Mouse (Mus musculus) left cerebral cortex, adult 2 months (tissue): Measurements from ENCODE around the gene Eomes. TPM values are rescaled to one million over a fixed set of nuclear protein-coding genes. Genes with fewer than 3 reads are reported as not detected.

Source experiments
- DNase-seq, 2 experiments: peaks; one replicate each; pipeline ENCODE4 v3.0.0; 2021 to 2022; ENCODE audit warnings: low spot score in 2 of 2, mixed read lengths in 1 of 2; ENCODE audit errors: extremely low spot score in 1 of 2
- H3K27ac ChIP-seq: fragments of 200-600 bp; 2 replicates; pipeline ENCODE4 v1.8.1; 2022
- H3K4me3 ChIP-seq: fragments of 200-600 bp; 2 replicates; pipeline ENCODE4 v1.8.1; 2022
- CTCF ChIP-seq: fragments of 200-600 bp; IDR thresholded peaks from 2 replicates; pipeline ENCODE4 v1.8.1; 2022; ENCODE audit warnings: antibody characterized with exemption, mild to moderate bottlenecking, moderate library complexity
- intact Hi-C: fragments of 180-260 bp; cut with DNase I; formaldehyde crosslinking; loops from one replicate; pipeline ENCODE4 v1.15.1; 2025
- long read RNA-seq, 2 experiments: library from polyadenylated mRNA; stranded (forward); transcript quantifications; one replicate each; pipeline ENCODE4 v2.0.0; 2021; ENCODE audit warnings: borderline mapping rate in 2 of 2
- total RNA-seq, 2 experiments: library from RNA; stranded (reverse); gene quantifications; 2 replicates each; pipeline ENCODE4 v1.2.3; 2021

The Eomes gene
- total RNA-seq = under 1 TPM in 1 of 2 experiments, not detected in 1; 0.16 TPM
- long read RNA-seq, experiment 1 = 0 reads
- long read RNA-seq, experiment 2 = 0 reads

DNA sequence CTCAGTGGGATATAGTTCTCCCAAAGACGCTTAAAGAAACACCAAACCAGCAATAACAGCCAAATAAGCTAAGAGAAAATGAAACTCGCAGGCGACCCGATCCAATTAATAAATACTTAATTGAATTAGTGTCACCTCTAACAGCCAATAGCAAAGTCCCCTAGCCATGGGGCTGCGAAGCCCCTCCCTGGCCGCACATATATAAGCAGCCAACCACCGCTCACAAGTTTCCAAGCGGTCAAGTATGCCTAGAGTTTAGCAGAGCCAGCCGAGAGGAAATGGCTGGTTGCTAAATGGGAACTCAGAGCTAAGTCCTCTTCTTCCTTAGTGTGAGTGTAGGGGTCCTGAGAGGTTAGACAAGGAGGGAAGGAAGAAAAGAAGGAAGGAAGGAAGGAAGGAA, at the start of gene Eomes:
TSS of gene Eomes (plus strand) at position 252 of the 400 bp plus-strand sequence.
- no peak for DNase-seq
- no peak within 1 kb of the TSS for H3K27ac ChIP-seq
- TF ChIP-seq CTCF = no peak
- H3K4me3 ChIP-seq = peak within 1 kb of the TSS; percentile 35
- intact Hi-C loops = no loop called here

DNA sequence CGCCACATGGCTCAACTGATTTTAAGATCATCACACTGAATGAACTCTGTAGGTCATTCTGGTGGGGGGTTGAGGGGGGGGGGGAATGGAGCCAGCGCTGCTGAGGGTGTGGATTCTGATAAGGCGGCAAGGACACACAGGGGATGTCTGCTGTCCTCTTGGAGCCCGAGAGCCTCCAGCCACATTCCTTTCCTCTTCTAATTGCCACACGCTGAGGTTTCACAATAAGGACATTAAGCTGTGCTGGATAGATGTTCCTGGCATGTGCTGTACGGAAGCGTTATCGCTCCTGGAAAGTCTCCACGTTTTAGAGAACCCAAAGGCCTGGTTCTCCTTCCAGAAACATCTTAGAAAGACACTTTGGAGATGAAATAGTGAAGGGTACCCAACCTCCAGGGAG, 33.2 kb upstream of the Eomes start:
- H3K4me3 ChIP-seq = no peak overlapping the region
- no peak overlapping the region for H3K27ac ChIP-seq
- TF ChIP-seq CTCF = no peak
- intact Hi-C loops = no loop called here
- DNase-seq = no peak

DNA sequence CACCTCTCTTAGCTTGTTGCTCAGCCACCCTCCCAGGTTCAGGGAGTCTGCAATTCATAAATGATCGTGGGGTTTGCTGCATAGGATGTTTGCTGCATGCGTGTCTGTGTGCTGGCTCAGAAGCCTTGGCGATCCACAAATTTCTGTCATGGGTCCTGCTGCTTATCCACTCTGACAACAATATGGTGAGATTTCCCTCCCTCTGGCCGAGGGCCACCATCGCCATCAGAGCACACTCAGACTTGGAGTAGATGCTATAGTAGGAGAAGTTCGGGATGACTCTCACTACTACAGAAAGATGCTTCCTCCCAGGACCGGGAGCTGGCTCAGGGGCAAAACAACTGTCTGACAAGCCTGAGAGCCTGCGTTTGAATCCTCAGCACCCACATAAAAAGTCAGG, 28.7 kb upstream of the Eomes start:
- no peak overlapping the region for H3K4me3 ChIP-seq
- TF ChIP-seq CTCF = no peak
- intact Hi-C loops = no loop called here
- DNase-seq = no peak
- no peak overlapping the region for H3K27ac ChIP-seq

DNA sequence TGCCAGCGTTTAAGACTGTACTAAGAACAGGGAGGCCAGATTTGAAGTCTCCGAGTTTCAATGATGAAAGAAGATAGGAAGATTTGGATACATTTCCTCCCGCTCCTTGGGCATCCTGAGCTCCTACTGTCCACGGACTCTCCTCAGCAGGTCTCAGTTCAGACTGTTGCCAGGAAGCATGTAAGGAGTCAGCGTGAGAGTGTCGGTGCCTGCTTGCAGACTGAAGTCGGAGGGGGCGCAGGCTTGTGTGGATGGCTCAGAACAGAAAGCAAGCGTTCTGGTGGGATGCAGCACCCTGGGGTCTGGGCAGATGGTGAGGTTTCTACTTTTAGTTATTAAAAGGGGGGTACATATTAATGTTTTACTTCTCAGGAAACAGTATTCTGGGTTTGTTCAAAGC, 24.6 kb upstream of the Eomes start:
- intact Hi-C loops = no loop called here
- DNase-seq = no peak
- H3K27ac ChIP-seq = no peak overlapping the region
- no peak overlapping the region for H3K4me3 ChIP-seq
- TF ChIP-seq CTCF = no peak

DNA sequence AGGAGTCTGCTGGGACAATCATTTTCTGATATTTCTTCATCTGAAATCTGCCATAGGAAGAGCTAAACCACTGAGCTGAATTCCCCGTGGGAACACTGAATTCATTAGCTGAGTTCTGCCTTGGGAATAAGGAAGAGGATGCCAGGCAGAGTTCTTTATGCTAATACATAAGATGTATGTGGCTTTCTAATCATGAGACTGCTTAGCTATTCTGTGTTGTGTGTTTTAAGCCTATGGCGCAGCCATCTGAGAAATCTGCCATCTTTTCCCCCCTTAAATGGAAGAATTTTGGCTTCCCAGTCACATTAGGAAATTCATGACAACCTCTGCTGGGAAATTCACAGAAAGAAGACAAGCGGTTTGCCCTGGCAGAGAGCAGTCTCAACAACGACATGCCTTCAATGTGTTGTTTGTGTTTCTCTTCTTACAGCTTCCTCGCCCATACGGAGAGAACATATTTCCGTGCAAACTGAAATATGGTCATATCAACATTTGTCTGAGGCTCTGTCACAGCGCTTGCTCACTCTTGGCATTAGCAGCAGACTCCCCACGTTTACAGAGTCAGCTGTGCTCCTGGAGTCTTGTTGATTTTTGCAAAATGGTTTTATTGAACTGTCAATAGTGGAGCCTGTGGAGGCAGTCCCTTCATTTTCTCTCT, 22.7 kb upstream of the Eomes start:
- intact Hi-C loops = no loop called here
- no peak for DNase-seq
- H3K4me3 ChIP-seq = no peak overlapping the region
- no peak overlapping the region for H3K27ac ChIP-seq
- no peak for TF ChIP-seq CTCF

DNA sequence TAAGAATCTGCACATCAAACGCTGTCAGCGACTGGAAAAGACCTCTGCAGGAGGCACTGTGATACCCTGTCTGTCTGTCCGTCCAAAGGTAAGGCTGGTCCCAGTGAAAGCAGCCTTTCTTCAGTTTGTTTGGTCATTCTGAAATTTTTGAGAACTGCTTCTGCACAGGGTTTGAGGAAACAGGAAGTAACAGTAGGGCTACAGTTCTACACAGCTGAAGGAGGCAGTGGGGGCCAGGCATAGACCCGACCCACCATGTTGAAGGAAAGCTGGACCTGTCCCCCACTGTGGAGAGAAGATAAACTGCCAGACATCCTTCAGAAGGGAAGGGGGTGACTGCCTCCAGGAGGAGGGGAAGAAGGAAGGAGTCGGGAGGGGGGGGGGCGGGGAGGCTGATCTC, 21.6 kb upstream of the Eomes start:
- intact Hi-C loops = no loop called here
- no peak overlapping the region for H3K4me3 ChIP-seq
- H3K27ac ChIP-seq = no peak overlapping the region
- TF ChIP-seq CTCF = no peak
- no peak for DNase-seq

DNA sequence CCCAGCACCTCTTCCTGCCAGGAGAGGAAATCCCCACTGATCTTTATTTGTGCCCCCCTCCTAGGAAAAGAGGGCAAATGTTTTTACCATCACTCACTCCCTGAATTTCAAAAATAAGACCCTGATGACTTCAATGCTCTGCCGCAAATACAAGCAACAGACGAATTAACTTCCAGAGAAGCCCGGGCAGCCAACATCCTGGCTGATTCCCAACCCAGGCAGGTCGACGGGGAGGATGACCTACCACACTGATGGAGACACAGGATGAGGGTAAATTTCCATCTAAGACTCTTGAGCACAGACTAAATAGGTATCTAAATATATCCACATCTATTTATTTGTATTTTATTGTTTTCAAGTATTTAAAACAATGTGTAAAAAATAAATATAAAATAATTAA, 20.0 kb upstream of the Eomes start:
- intact Hi-C loops = no loop called here
- H3K27ac ChIP-seq = no peak overlapping the region
- no peak for TF ChIP-seq CTCF
- no peak for DNase-seq
- H3K4me3 ChIP-seq = no peak overlapping the region

GRCm38 (mm10) chr9:118464031-118464430, 14.0 kb upstream of the Eomes start:
- DNase-seq = no peak
- Histone ChIP-seq H3K4me3 (no peak overlapping the region), H3K27ac (no peak overlapping the region)
- intact Hi-C loops = loop anchor here (10.0 kb wide), 1 partner anchor 1209 kb away; no protein-coding TSS in a partner anchor
- TF ChIP-seq CTCF = no peak

GRCm38 (mm10) chr9:118468301-118468700, 9.7 kb upstream of the Eomes start:
- TF ChIP-seq CTCF = no peak
- intact Hi-C loops = loop anchor here (10.0 kb wide), 1 partner anchor 1214 kb away; no protein-coding TSS in a partner anchor
- no peak overlapping the region for H3K27ac ChIP-seq
- no peak overlapping the region for H3K4me3 ChIP-seq
- DNase-seq = no peak

DNA sequence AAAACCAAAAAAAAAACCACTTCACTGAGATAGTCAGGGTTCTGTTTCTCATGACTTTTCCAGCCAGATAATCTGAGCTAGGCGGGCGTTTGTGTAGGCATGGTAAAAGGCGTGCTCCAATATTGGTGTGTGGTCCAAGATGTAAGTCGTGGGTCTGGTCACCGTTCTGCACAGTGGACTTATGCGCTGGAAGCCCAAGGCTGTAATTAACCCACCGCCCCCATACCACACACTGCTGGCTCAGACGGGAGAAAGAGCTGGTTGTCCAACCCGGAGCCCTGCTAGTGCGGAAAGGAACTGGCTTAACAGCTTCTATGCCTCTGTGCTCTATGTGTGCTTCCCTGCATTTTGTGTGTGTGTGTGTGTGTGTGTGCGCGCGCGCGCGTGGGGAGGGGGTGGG, 8.7 kb upstream of the Eomes start:
- TF ChIP-seq CTCF = no peak
- H3K4me3 ChIP-seq = no peak overlapping the region
- H3K27ac ChIP-seq = no peak overlapping the region
- intact Hi-C loops = loop anchor here (10.0 kb wide), 1 partner anchor 1214 kb away; no protein-coding TSS in a partner anchor
- no peak for DNase-seq

DNA sequence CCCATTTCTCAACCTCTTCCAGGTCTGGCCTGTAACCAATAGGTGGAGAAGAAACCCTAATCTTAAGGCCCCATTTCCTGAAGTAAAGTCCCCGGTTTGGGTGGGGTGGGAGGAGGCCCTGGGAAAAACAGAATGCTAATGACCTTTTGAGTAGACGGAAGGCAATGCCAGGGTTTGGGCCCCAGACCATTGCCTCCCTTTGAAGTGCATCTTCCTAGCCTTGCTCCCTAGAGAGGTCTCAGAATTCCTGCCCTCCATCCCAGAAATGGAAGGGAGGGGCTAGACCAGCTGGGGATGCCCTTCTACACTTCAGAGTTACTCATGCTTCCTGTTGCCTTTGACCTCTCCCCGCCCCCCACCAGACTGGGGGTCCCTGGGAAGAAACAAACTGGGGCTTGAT, 6.7 kb upstream of the Eomes start:
- DNase-seq = no peak
- no peak for TF ChIP-seq CTCF

GRCm38 (mm10) chr9:118476211-118476765, 1.7 kb upstream of the Eomes start:
- no peak for TF ChIP-seq CTCF
- no peak for DNase-seq
- intact Hi-C loops = no loop called here
- Histone ChIP-seq H3K27ac (no peak overlapping the region), H3K4me3 (no peak overlapping the region)

More for the DNA sequence above, 6.7 kb upstream of the Eomes start:
- Histone ChIP-seq H3K27ac (no peak overlapping the region), H3K4me3 (no peak overlapping the region)
- intact Hi-C loops = no loop called here

- no peak for DNase-seq
- intact Hi-C loops = no loop called here
- Histone ChIP-seq H3K27ac (no peak overlapping the region), H3K4me3 (no peak overlapping the region)
- TF ChIP-seq CTCF = no peak
Observed at GRCm38 (mm10) chr9:118476766-118477271, 1.2 kb upstream of the Eomes start.
